Mouse (Mus musculus) ES-E14 (cell line): ENCODE data around the gene Cygb.

Source experiments
- HCFC1 ChIP-seq: IDR thresholded peaks from 2 replicates; pipeline ENCODE4 v1.6.1; 2012; ENCODE audit warnings: low read length, inconsistent platforms, borderline replicate concordance; ENCODE audit not compliant: insufficient read depth
- MAFK ChIP-seq: IDR thresholded peaks from 2 replicates; pipeline ENCODE4 v1.6.1; 2014; ENCODE audit warnings: mild to moderate bottlenecking, low read depth, low read length, inconsistent platforms; ENCODE audit not compliant: insufficient read depth

- TF ChIP-seq HCFC1 (no peak), MAFK (no peak)
Observed at GRCm38 (mm10) chr11:116647340-116647991, 6.6 kb downstream of the Cygb start.
